Mouse (Mus musculus) liver, embryonic 16.5 days (tissue): ENCODE measurements around the gene Ucma. TPM values are rescaled to one million over a fixed set of nuclear protein-coding genes. Genes with fewer than 3 reads are reported as not detected.
"Not testable (repeated sequence)": the region's sequence is repeated elsewhere in the genome, so short reads cannot be mapped to it uniquely, and the experiment has no call there.

ENCODE experiments used
- ATAC-seq: fragments of 200-750 bp; cut with Nextera tagmentation; 2 replicates; pipeline ENCODE4 v1.8.0; 2017; ENCODE audit warnings: low read depth, mild to moderate bottlenecking, moderate number of reproducible peaks, moderate library complexity
- H3K27ac ChIP-seq: fragments of 300-500 bp; sonication (generic); 2 replicates; pipeline ENCODE4 v1.5.1; 2014; ENCODE audit warnings: mild to moderate bottlenecking, low read length
- H3K27me3 ChIP-seq: fragments of 300-500 bp; sonication (generic); 2 replicates; pipeline ENCODE4 v1.6.1; 2014; ENCODE audit warnings: low read depth, low read length, mixed read lengths; ENCODE audit not compliant: control insufficient read depth, insufficient read depth
- H3K36me3 ChIP-seq: fragments of 300-500 bp; sonication (generic); 2 replicates; pipeline ENCODE4 v1.6.1; 2014; ENCODE audit warnings: mild to moderate bottlenecking; ENCODE audit not compliant: control insufficient read depth, insufficient read depth
- H3K4me1 ChIP-seq: fragments of 300-500 bp; sonication (generic); 2 replicates; pipeline ENCODE4 v1.6.1; 2014; ENCODE audit warnings: low read depth, low read length, mixed read lengths; ENCODE audit not compliant: control insufficient read depth
- H3K4me2 ChIP-seq: fragments of 300-500 bp; sonication (generic); 2 replicates; pipeline ENCODE4 v1.6.1; 2014; ENCODE audit warnings: low read depth, low read length, mixed read lengths
- H3K4me3 ChIP-seq: fragments of 300-500 bp; sonication (generic); 2 replicates; pipeline ENCODE4 v1.5.1; 2014; ENCODE audit warnings: low read depth, mild to moderate bottlenecking, low read length
- H3K9ac ChIP-seq: fragments of 300-500 bp; sonication (generic); 2 replicates; pipeline ENCODE4 v1.6.1; 2014; ENCODE audit warnings: low read depth, low read length
- H3K9me3 ChIP-seq: fragments of 300-500 bp; sonication (generic); replicated peaks from 2 replicates; pipeline ENCODE4 v1.6.1; 2016; ENCODE audit warnings: low read length; ENCODE audit not compliant: control insufficient read depth
- WGBS: fragments of 180-500 bp; shearing (Covaris S2); extraction: QIAGEN DNeasy Blood & Tissue Kit; methylation state at CpG from one replicate; pipeline ENCODE4 v1.1.7; 2014; ENCODE audit not compliant: insufficient replicate concordance; 5-methylcytosine and 5-hydroxymethylcytosine counted together
- polyA plus RNA-seq: library from polyadenylated mRNA; unstranded; fragments of >200 nt; fragmentation: Nextera tagmentation; extraction: Ambion mirVana; gene quantifications from 2 replicates; pipeline ENCODE4 v1.2.1, GENCODE M21; 2015

Ucma gene
- not detected in 2 replicates for polyA plus RNA-seq

- H3K9me3 ChIP-seq, result no peaks in the 10 kb centered on the region
- H3K36me3 ChIP-seq, result no peaks in the 10 kb centered on the region
- no peak within 1 kb of the TSS for H3K4me3 ChIP-seq
- WGBS, result 51% methylated on average over 5 of the region's 5 CpGs
- ATAC-seq, result no peak
- H3K27me3 ChIP-seq, result no peaks in the 10 kb centered on the region
- H3K4me2 ChIP-seq, result no peak within 1 kb of the TSS
- no peak within 1 kb of the TSS for H3K27ac ChIP-seq
- H3K4me1 ChIP-seq, result no peaks in the 10 kb centered on the region
- H3K9ac ChIP-seq, result no peak within 1 kb of the TSS
These were observed at the start of gene Ucma for GRCm38 (mm10) chr2:4975807-4976206. Gene Ucma (plus strand): TSS chr2:4976122.

GRCm38 (mm10) chr2:4927391-4927790 lies 48.5 kb upstream of the Ucma start:
- ATAC-seq, result no peak
- H3K4me1 ChIP-seq, result no peaks in the 10 kb centered on the region
- H3K9ac ChIP-seq, result no peak overlapping the region
- 64% methylated on average over 3 of the region's 3 CpGs for WGBS
- H3K27ac ChIP-seq, result no peak overlapping the region
- H3K9me3 ChIP-seq, result no peaks in the 10 kb centered on the region
- H3K27me3 ChIP-seq, result no peaks in the 10 kb centered on the region
- no peak overlapping the region for H3K4me2 ChIP-seq
- no peak overlapping the region for H3K4me3 ChIP-seq
- H3K36me3 ChIP-seq, result 0 out of 2 replicates have a peak, but pooled peaks cover 6% of the 10 kb centered on the region

- Histone ChIP-seq H3K27ac (no peak overlapping the region), H3K4me2 (no peak overlapping the region), H3K4me1 (no peaks in the 10 kb centered on the region), H3K9me3 (no peaks in the 10 kb centered on the region), H3K36me3 (0 out of 2 replicates have a peak, but pooled peaks cover 6% of the 10 kb centered on the region), H3K27me3 (no peaks in the 10 kb centered on the region), H3K9ac (no peak overlapping the region), H3K4me3 (no peak overlapping the region)
- no peak for ATAC-seq
- 42% methylated on average over 2 of the region's 2 CpGs for WGBS
These were observed 46.7 kb upstream of the Ucma start for GRCm38 (mm10) chr2:4929230-4929629.

GRCm38 (mm10) chr2:4934516-4934915 lies 41.4 kb upstream of the Ucma start:
- 85% methylated on average over 9 of the region's 9 CpGs for WGBS
- ATAC-seq, result no peak
- H3K27me3 ChIP-seq, result no peaks in the 10 kb centered on the region
- H3K4me3 ChIP-seq, result no peak overlapping the region
- no peak overlapping the region for H3K27ac ChIP-seq
- no peak overlapping the region for H3K9ac ChIP-seq
- H3K36me3 ChIP-seq, result peaks cover 20% of the 10 kb centered on the region; the same call in 1 of the 2 replicates
- H3K4me2 ChIP-seq, result no peak overlapping the region
- no peaks in the 10 kb centered on the region for H3K4me1 ChIP-seq
- no peaks in the 10 kb centered on the region for H3K9me3 ChIP-seq

GRCm38 (mm10) chr2:4937931-4938330 lies 38.0 kb upstream of the Ucma start:
- no peak overlapping the region for H3K27ac ChIP-seq
- H3K9ac ChIP-seq, result no peak overlapping the region
- no peak overlapping the region for H3K4me3 ChIP-seq
- no peaks in the 10 kb centered on the region for H3K27me3 ChIP-seq
- H3K4me1 ChIP-seq, result no peaks in the 10 kb centered on the region
- WGBS, result 77% methylated on average over 7 of the region's 7 CpGs
- H3K4me2 ChIP-seq, result no peak overlapping the region
- peaks cover 17% of the 10 kb centered on the region; the same call in 1 of the 2 replicates for H3K36me3 ChIP-seq
- no peak for ATAC-seq
- no peaks in the 10 kb centered on the region for H3K9me3 ChIP-seq

GRCm38 (mm10) chr2:4940861-4941260 lies 35.1 kb upstream of the Ucma start:
- Histone ChIP-seq H3K4me1 (no peaks in the 10 kb centered on the region), H3K27ac (no peak overlapping the region), H3K9me3 (peaks cover 4% of the 10 kb centered on the region; the same call in 1 of the 2 replicates), H3K36me3 (peaks cover 12% of the 10 kb centered on the region; the same call in 1 of the 2 replicates), H3K4me3 (no peak overlapping the region), H3K9ac (no peak overlapping the region), H3K27me3 (no peaks in the 10 kb centered on the region), H3K4me2 (no peak overlapping the region)
- 79% methylated on average over 11 of the region's 11 CpGs for WGBS
- ATAC-seq, result no peak

- H3K4me2 ChIP-seq, H3K36me3 ChIP-seq, H3K27ac ChIP-seq, H3K27me3 ChIP-seq, ATAC-seq, H3K4me1 ChIP-seq, H3K9ac ChIP-seq, H3K9me3 ChIP-seq, H3K4me3 ChIP-seq: not testable (repeated sequence)
- 39% methylated on average over 8 of the region's 8 CpGs for WGBS
These were observed 26.2 kb upstream of the Ucma start for GRCm38 (mm10) chr2:4949691-4950090.

- H3K36me3 ChIP-seq, result no peaks in the 10 kb centered on the region
- 78% methylated on average over 2 of the region's 2 CpGs for WGBS
- ATAC-seq, result no peak
- no peak overlapping the region for H3K4me2 ChIP-seq
- H3K9ac ChIP-seq, result no peak overlapping the region
- no peaks in the 10 kb centered on the region for H3K4me1 ChIP-seq
- H3K27me3 ChIP-seq, result no peaks in the 10 kb centered on the region
- no peaks in the 10 kb centered on the region for H3K9me3 ChIP-seq
- H3K4me3 ChIP-seq, result no peak overlapping the region
- no peak overlapping the region for H3K27ac ChIP-seq
These were observed 24.9 kb upstream of the Ucma start for GRCm38 (mm10) chr2:4950986-4951385.

GRCm38 (mm10) chr2:4954216-4954760 lies 21.6 kb upstream of the Ucma start:
- WGBS, result 72% methylated on average over 6 of the region's 6 CpGs
- Histone ChIP-seq H3K4me3 (no peak overlapping the region), H3K9me3 (no peaks in the 10 kb centered on the region), H3K4me2 (no peak overlapping the region), H3K27me3 (no peaks in the 10 kb centered on the region), H3K9ac (no peak overlapping the region), H3K36me3 (no peaks in the 10 kb centered on the region), H3K4me1 (no peaks in the 10 kb centered on the region), H3K27ac (no peak overlapping the region)
- ATAC-seq, result no peak
